In genomic region chr12:86212693-86213470, GRCm38 (mm10) we compare ENCODE assay signal across 8 mouse cellular contexts. TPM values are rescaled to one million over a fixed set of nuclear protein-coding genes. Genes with fewer than 3 reads are reported as not detected.
DNase-seq lines count a peak whose midpoint lies in the region; ATAC-seq and TF ChIP-seq lines count a peak whose summit lies in the region.

No protein-coding gene starts in this region.

- no peak for TF ChIP-seq CTCF in gastrocnemius, adult 2 months (IDR thresholded peaks at IDR 0.05)

- intact Hi-C loops in gastrocnemius, adult 2 months (cut with DNase I): no loop called here
- intact Hi-C loops in heart, postnatal 36 days (cut with DNase I): no loop called here

- peak; percentile 41 for DNase-seq in gastrocnemius, adult 2 months
- no peak for DNase-seq in gastrocnemius, postnatal 25 days
- DNase-seq in 3T3-L1 (ENCODE audit: low read depth, low spot score) (peak; percentile 47), MN1 (ENCODE audit: low spot score) (no peak)
- DNase-seq in adrenal gland, postnatal 10 days: peak; percentile 82
- DNase-seq in heart, postnatal 36 days: peak; percentile 38 to 67

- peak; percentile 76 for ATAC-seq in megakaryocyte progenitor cell, adult 5-6 weeks (replicated peaks; ENCODE audit: poor library complexity)
- no peak for ATAC-seq in monocyte, adult 5-6 weeks (replicated peaks; ENCODE audit: insufficient number of reproducible peaks, low FRiP score, low TSS enrichment, poor library complexity, severe bottlenecking)

- H3K27ac ChIP-seq in gastrocnemius, adult 2 months: no peak overlapping the region

- no peak overlapping the region for H3K4me3 ChIP-seq in gastrocnemius, adult 2 months

RNA-seq across cellular contexts. Expression of gene Gpatch2l, which starts 28.8 kb away (rescaled TPM):
- 10 to 100 TPM; 12.1 to 12.6 TPM for total RNA-seq in gastrocnemius, adult 2 months (2021)
- 10 to 100 TPM; 10.7 to 10.8 TPM for total RNA-seq in gastrocnemius, postnatal 25 days (2021)
- 10 to 100 TPM; 21.8 to 23.1 TPM for total RNA-seq in adrenal gland, postnatal 10 days (2021)
- total RNA-seq in heart, postnatal 36 days (2021): 10 to 100 TPM; 12.7 to 14.0 TPM
- total RNA-seq in megakaryocyte progenitor cell, adult 5-6 weeks (2015): 17.1 and 17.6 TPM in 2 replicates
- total RNA-seq in megakaryocyte progenitor cell, adult 5-6 weeks (2017): 23.0 and 27.3 TPM in 2 replicates
- 63.6 to 98.5 TPM (median 88.6 TPM) in 3 replicates for total RNA-seq in monocyte, adult 5-6 weeks (2017)

Comparison
In these comparisons a context has a peak if more than half of its experiments do, and no peak if none do; other contexts are left out.
1. DNase-seq: peak in gastrocnemius, adult 2 months (single experiment), 3T3-L1 (single experiment), adrenal gland, postnatal 10 days (single experiment) and heart, postnatal 36 days (2 of 2); none in gastrocnemius, postnatal 25 days (single experiment) and MN1 (single experiment).